Mouse (Mus musculus): Measurements from ENCODE around the gene 2510039O18Rik. TPM values are rescaled to one million over a fixed set of nuclear protein-coding genes. Genes with fewer than 3 reads are reported as not detected.

The 2510039O18Rik gene
- polyA plus RNA-seq, 1 experiment from 2014 or later: 24.6 TPM

GRCm38 (mm10) chr4:147959881-147960831, 19.5 kb downstream of the 2510039O18Rik start:
- peak overlapping the region; percentile 13; the same call in 1 of the 2 replicates for H3K27ac ChIP-seq (ENCODE audit: poor library complexity, severe bottlenecking)
- peaks cover 9% of the 10 kb centered on the region; the same call in 1 of the 2 replicates for H3K27me3 ChIP-seq (replicated peaks)
- no peak overlapping the region for H3K9ac ChIP-seq
- H3K4me3 ChIP-seq: no peak overlapping the region
- H3K9me3 ChIP-seq (replicated peaks): no peaks in the 10 kb centered on the region
- peak; percentile 65; the same call in 1 of the 2 replicates for ATAC-seq (ENCODE audit: insufficient number of reproducible peaks, low FRiP score)
- peaks cover 26% of the 10 kb centered on the region for H3K4me1 ChIP-seq (replicated peaks)
- WGBS: 24% methylated on average over 6 of the region's 6 CpGs
- H3K4me2 ChIP-seq: no peak overlapping the region
- H3K36me3 ChIP-seq: no peaks in the 10 kb centered on the region

GRCm38 (mm10) chr4:147962781-147963180, 22.1 kb downstream of the 2510039O18Rik start:
- no peaks in the 10 kb centered on the region for H3K9me3 ChIP-seq (replicated peaks)
- no peaks in the 10 kb centered on the region for H3K36me3 ChIP-seq
- H3K4me3 ChIP-seq: no peak overlapping the region
- 51% methylated on average over 6 of the region's 6 CpGs for WGBS
- no peak overlapping the region for H3K9ac ChIP-seq
- H3K27ac ChIP-seq (ENCODE audit: poor library complexity, severe bottlenecking): peak overlapping the region; percentile 88
- ATAC-seq (ENCODE audit: insufficient number of reproducible peaks, low FRiP score): no peak
- H3K4me1 ChIP-seq (replicated peaks): peaks cover 50% of the 10 kb centered on the region
- H3K4me2 ChIP-seq: peak overlapping the region; percentile 40; the same call in 1 of the 2 replicates
- peaks cover 23% of the 10 kb centered on the region for H3K27me3 ChIP-seq (replicated peaks)

GRCm38 (mm10) chr4:147963623-147964022, 22.9 kb downstream of the 2510039O18Rik start:
- Histone ChIP-seq H3K27ac (ENCODE audit: poor library complexity, severe bottlenecking) (peak overlapping the region; percentile 88), H3K9ac (no peak overlapping the region), H3K9me3 (replicated peaks) (no peaks in the 10 kb centered on the region), H3K4me2 (peak overlapping the region; percentile 40), H3K27me3 (replicated peaks) (peaks cover 23% of the 10 kb centered on the region), H3K36me3 (no peaks in the 10 kb centered on the region), H3K4me1 (replicated peaks) (peaks cover 54% of the 10 kb centered on the region), H3K4me3 (no peak overlapping the region)
- WGBS: 63% methylated on average over 15 of the region's 15 CpGs
- peak; percentile 66 for ATAC-seq (ENCODE audit: insufficient number of reproducible peaks, low FRiP score)

GRCm38 (mm10) chr4:147965712-147966111, 25.0 kb downstream of the 2510039O18Rik start:
- H3K27me3 ChIP-seq (replicated peaks): peaks cover 31% of the 10 kb centered on the region
- ATAC-seq (ENCODE audit: insufficient number of reproducible peaks, low FRiP score): peak; percentile 64
- no peaks in the 10 kb centered on the region for H3K36me3 ChIP-seq
- peaks cover 58% of the 10 kb centered on the region for H3K4me1 ChIP-seq (replicated peaks)
- peak overlapping the region; percentile 94 for H3K27ac ChIP-seq (ENCODE audit: poor library complexity, severe bottlenecking)
- WGBS: 32% methylated on average over 7 of the region's 7 CpGs
- peak overlapping the region; percentile 47 for H3K9ac ChIP-seq
- H3K9me3 ChIP-seq (replicated peaks): no peaks in the 10 kb centered on the region
- H3K4me2 ChIP-seq: peak overlapping the region; percentile 46
- H3K4me3 ChIP-seq: no peak overlapping the region

- Histone ChIP-seq H3K9me3 (replicated peaks) (no peaks in the 10 kb centered on the region), H3K4me1 (replicated peaks) (peaks cover 42% of the 10 kb centered on the region), H3K36me3 (no peaks in the 10 kb centered on the region), H3K4me2 (peak overlapping the region; percentile 59), H3K4me3 (no peak overlapping the region), H3K27ac (ENCODE audit: poor library complexity, severe bottlenecking) (peak overlapping the region; percentile 88), H3K9ac (no peak overlapping the region), H3K27me3 (replicated peaks) (peaks cover 38% of the 10 kb centered on the region)
- WGBS: 36% methylated on average over 2 of the region's 2 CpGs
- 0 out of 2 replicates have a peak, but pooled peaks have one; percentile 30 for ATAC-seq (ENCODE audit: insufficient number of reproducible peaks, low FRiP score)
Measured at GRCm38 (mm10) chr4:147968816-147969215, 28.1 kb downstream of the 2510039O18Rik start.

GRCm38 (mm10) chr4:147969337-147969736, 28.6 kb downstream of the 2510039O18Rik start:
- Histone ChIP-seq H3K4me2 (peak overlapping the region; percentile 59), H3K27me3 (replicated peaks) (peaks cover 38% of the 10 kb centered on the region), H3K36me3 (no peaks in the 10 kb centered on the region), H3K4me3 (0 out of 2 replicates have a peak overlapping the region, but pooled peaks have one; percentile 0), H3K4me1 (replicated peaks) (peaks cover 37% of the 10 kb centered on the region), H3K9ac (no peak overlapping the region), H3K9me3 (replicated peaks) (no peaks in the 10 kb centered on the region), H3K27ac (ENCODE audit: poor library complexity, severe bottlenecking) (peak overlapping the region; percentile 88)
- peak; percentile 77 for ATAC-seq (ENCODE audit: insufficient number of reproducible peaks, low FRiP score)
- 6% methylated on average over 9 of the region's 9 CpGs for WGBS

GRCm38 (mm10) chr4:147976237-147976636, 35.5 kb downstream of the 2510039O18Rik start:
- H3K9ac ChIP-seq: no peak overlapping the region
- no peak overlapping the region for H3K4me3 ChIP-seq
- H3K9me3 ChIP-seq (replicated peaks): peaks cover 8% of the 10 kb centered on the region
- H3K36me3 ChIP-seq: no peaks in the 10 kb centered on the region
- ATAC-seq (ENCODE audit: insufficient number of reproducible peaks, low FRiP score): no peak
- H3K4me2 ChIP-seq: no peak overlapping the region
- peaks cover 33% of the 10 kb centered on the region for H3K27me3 ChIP-seq (replicated peaks)
- no peak overlapping the region for H3K27ac ChIP-seq (ENCODE audit: poor library complexity, severe bottlenecking)
- 43% methylated on average over 3 of the region's 3 CpGs for WGBS
- no peaks in the 10 kb centered on the region for H3K4me1 ChIP-seq (replicated peaks)

GRCm38 (mm10) chr4:147977726-147978125, 37.0 kb downstream of the 2510039O18Rik start:
- H3K27ac ChIP-seq (ENCODE audit: poor library complexity, severe bottlenecking): no peak overlapping the region
- no peaks in the 10 kb centered on the region for H3K36me3 ChIP-seq
- H3K4me2 ChIP-seq: no peak overlapping the region
- H3K4me3 ChIP-seq: no peak overlapping the region
- no peak for ATAC-seq (ENCODE audit: insufficient number of reproducible peaks, low FRiP score)
- peaks cover 8% of the 10 kb centered on the region for H3K9me3 ChIP-seq (replicated peaks)
- H3K4me1 ChIP-seq (replicated peaks): no peaks in the 10 kb centered on the region
- peaks cover 30% of the 10 kb centered on the region; the same call in 1 of the 2 replicates for H3K27me3 ChIP-seq (replicated peaks)
- no peak overlapping the region for H3K9ac ChIP-seq
- 74% methylated on average over 4 of the region's 4 CpGs for WGBS

GRCm38 (mm10) chr4:147978391-147978790, 37.7 kb downstream of the 2510039O18Rik start:
- Histone ChIP-seq H3K9me3 (replicated peaks) (peaks cover 8% of the 10 kb centered on the region), H3K4me2 (no peak overlapping the region), H3K9ac (no peak overlapping the region), H3K4me3 (no peak overlapping the region), H3K4me1 (replicated peaks) (no peaks in the 10 kb centered on the region), H3K27ac (ENCODE audit: poor library complexity, severe bottlenecking) (no peak overlapping the region), H3K27me3 (replicated peaks) (peaks cover 24% of the 10 kb centered on the region; the same call in 1 of the 2 replicates), H3K36me3 (no peaks in the 10 kb centered on the region)
- no peak for ATAC-seq (ENCODE audit: insufficient number of reproducible peaks, low FRiP score)
- WGBS: 82% methylated on average over 6 of the region's 6 CpGs

- Histone ChIP-seq H3K9me3 (replicated peaks) (peaks cover 8% of the 10 kb centered on the region), H3K27ac (ENCODE audit: poor library complexity, severe bottlenecking) (no peak overlapping the region), H3K4me3 (no peak overlapping the region), H3K4me1 (replicated peaks) (no peaks in the 10 kb centered on the region), H3K9ac (no peak overlapping the region), H3K27me3 (replicated peaks) (peaks cover 23% of the 10 kb centered on the region; the same call in 1 of the 2 replicates), H3K36me3 (no peaks in the 10 kb centered on the region), H3K4me2 (no peak overlapping the region)
- no peak for ATAC-seq (ENCODE audit: insufficient number of reproducible peaks, low FRiP score)
- 73% methylated on average over 7 of the region's 7 CpGs for WGBS
Measured at GRCm38 (mm10) chr4:147979441-147979860, 38.8 kb downstream of the 2510039O18Rik start.
